Mouse (Mus musculus): ENCODE measurements around the gene Oasl1. TPM values are rescaled to one million over a fixed set of nuclear protein-coding genes. Genes with fewer than 3 reads are reported as not detected.
A peak's percentile ranks its signal among the peaks of the same experiment; 100 is the strongest.
"Not testable (repeated sequence)": the region's sequence is repeated elsewhere in the genome, so short reads cannot be mapped to it uniquely, and the experiment has no call there.

The Oasl1 gene
- polyA plus RNA-seq, 1 experiment from 2014 or later, result 15.4 TPM

DNA sequence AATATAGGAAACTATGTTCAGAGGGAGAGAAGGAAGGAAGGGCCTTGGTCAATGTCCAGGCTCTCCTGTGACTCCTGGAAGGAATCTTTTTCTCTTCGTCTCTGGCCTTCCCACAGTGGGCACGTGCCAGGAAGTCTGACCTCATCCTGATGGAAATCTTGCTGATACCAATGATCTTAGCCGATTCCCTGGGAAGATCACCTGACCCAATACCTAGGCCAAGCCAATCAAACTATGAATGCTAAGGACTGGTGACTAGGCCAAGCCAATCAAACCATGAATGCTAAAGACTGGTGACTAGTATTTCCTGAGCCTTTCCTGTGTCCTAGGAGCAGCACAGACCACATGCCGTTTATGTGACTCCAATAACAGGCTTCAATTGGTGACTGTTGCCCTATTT is 9.4 kb upstream of the Oasl1 start:
- 81% methylated on average over 4 of the region's 4 CpGs for WGBS (ENCODE audit: missing documents)
- H3K4me3 ChIP-seq (ENCODE audit: inconsistent target), result no peak overlapping the region
- no peaks in the 10 kb centered on the region for H3K79me2 ChIP-seq (ENCODE audit: inconsistent target)
- H3K27ac ChIP-seq, result no peak overlapping the region
- H3K36me3 ChIP-seq (ENCODE audit: inconsistent target), result peaks cover 44% of the 10 kb centered on the region

GRCm38 (mm10) chr5:114914855-114915254 is 8.2 kb upstream of the Oasl1 start:
- no peak overlapping the region for H3K4me3 ChIP-seq (ENCODE audit: inconsistent target)
- no peak overlapping the region for H3K27ac ChIP-seq
- H3K79me2 ChIP-seq (ENCODE audit: inconsistent target), result no peaks in the 10 kb centered on the region
- H3K36me3 ChIP-seq (ENCODE audit: inconsistent target), result peaks cover 32% of the 10 kb centered on the region
- WGBS (ENCODE audit: missing documents), result 96% methylated on average over 8 of the region's 8 CpGs

DNA sequence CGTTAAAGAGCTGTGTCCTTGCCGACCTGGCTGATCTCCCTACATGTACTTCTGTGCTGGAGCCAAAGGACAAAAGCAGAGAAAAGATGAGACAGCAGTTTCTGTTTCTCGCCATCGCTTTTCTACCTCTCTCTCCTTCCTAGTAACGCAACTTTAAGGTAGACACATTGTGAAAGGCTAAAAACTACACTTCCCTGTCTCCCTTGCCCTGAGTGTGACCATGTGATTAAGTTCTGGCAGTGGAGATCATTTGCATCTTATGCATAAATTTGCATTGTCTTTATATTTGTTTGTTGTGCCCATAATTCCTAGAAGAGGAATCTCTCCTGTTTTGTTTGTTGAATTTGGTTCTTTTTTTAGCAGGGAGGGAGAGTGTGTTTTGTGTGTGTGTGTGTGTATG is 7.2 kb upstream of the Oasl1 start:
- H3K27ac ChIP-seq, result no peak overlapping the region
- no peak overlapping the region for H3K4me3 ChIP-seq (ENCODE audit: inconsistent target)
- 64% methylated on average over 5 of the region's 5 CpGs for WGBS (ENCODE audit: missing documents)
- H3K79me2 ChIP-seq (ENCODE audit: inconsistent target), result no peaks in the 10 kb centered on the region
- H3K36me3 ChIP-seq (ENCODE audit: inconsistent target), result peaks cover 22% of the 10 kb centered on the region

DNA sequence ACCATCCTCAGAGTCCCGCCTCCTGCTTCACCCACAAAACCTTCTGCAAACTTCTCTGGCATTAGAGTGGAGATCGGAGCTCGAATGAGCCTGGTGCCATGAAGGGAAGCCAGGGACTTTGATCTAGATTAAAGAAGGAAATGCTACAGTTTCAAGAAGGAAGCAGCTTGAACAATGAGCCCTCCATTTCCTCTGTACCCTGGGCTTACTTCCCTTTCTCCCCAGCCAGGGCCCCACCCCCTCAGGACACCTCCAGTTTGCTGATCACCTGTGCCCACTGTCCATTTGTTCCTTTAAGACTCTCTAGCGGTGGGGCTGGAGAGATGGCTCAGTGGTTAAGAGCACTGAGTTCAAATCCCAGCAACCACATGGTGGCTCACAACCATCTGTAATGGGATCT is 6.3 kb upstream of the Oasl1 start:
- Histone ChIP-seq H3K36me3 (ENCODE audit: inconsistent target) (peaks cover 13% of the 10 kb centered on the region), H3K27ac (peak overlapping the region; percentile 52), H3K4me3 (ENCODE audit: inconsistent target) (no peak overlapping the region), H3K79me2 (ENCODE audit: inconsistent target) (no peaks in the 10 kb centered on the region)
- whole genome bisulfite sequencing (ENCODE audit: missing documents), result 39% methylated on average over 3 of the region's 4 CpGs

GRCm38 (mm10) chr5:114917357-114917756 is 5.7 kb upstream of the Oasl1 start:
- H3K4me3 ChIP-seq (ENCODE audit: inconsistent target); H3K27ac ChIP-seq; H3K36me3 ChIP-seq (ENCODE audit: inconsistent target); H3K79me2 ChIP-seq (ENCODE audit: inconsistent target): not testable (repeated sequence)
- 100% methylated on average over 5 of the region's 5 CpGs for WGBS (ENCODE audit: missing documents)

DNA sequence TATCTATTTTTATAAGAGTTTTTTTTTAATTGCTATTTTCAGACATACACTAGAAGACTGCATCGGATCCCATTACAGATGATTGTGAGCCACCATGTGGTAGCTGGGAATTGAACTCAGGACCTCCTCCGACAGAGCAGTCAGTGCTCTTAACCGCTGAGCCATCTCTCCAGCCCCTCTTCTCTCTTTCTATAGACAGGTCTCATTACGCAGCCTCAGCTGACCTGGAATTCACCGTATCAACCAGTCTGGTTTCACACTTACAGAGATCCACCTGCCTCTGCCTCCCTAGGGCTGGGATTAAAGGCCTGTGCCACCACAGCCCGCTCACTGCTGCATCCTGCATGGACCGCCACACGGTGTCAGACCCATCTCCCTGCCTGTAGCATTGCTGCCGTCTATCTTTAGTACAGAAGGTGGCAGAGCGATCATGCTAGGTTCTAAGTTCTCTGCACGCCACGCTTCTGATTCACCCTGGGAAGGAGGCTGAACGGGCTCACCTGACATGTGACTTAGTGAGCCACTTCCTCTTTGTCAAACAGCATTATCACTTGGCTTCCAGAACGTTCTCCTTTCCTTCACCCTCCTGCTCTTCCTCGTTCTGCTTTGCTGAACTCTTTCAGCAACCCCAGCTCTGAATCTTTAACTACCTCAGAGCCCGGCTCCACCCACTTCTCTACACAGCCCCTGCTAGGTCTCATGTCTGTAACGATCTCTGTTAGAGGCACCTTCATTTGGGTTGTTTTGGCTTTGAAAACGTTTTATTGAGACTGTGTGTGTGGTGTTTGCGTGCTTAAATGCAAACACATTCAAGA is 1.3 kb upstream of the Oasl1 start:
- peak overlapping the region; percentile 59 for H3K27ac ChIP-seq
- H3K36me3 ChIP-seq (ENCODE audit: inconsistent target), result peaks cover 14% of the 10 kb centered on the region
- peaks cover 38% of the 10 kb centered on the region for H3K79me2 ChIP-seq (ENCODE audit: inconsistent target)
- H3K4me3 ChIP-seq (ENCODE audit: inconsistent target), result peak overlapping the region; percentile 46
- 15% methylated on average over 19 of the region's 19 CpGs for WGBS (ENCODE audit: missing documents)

DNA sequence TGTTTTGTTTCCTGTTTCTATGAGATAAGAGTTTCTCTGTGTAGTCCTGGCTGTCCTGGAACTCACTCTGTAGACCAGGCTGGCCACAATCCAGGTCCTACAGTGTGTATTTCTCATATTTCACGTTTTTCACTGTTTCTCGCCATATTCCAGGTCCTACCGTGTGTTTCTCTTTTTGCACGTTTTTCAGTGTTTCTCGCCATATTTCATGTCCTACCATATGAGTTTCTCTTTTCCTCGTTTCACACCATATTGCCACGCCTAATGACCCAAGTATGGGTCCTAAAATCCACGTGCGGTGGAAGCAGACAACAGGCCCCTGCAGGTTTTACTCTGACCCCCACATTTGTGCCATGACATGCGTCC is 691 bp upstream of the Oasl1 start:
- Histone ChIP-seq H3K4me3 (ENCODE audit: inconsistent target) (peak overlapping the region; percentile 46; the same call in 1 of the 2 replicates), H3K79me2 (ENCODE audit: inconsistent target) (peaks cover 44% of the 10 kb centered on the region), H3K27ac (peak overlapping the region; percentile 59), H3K36me3 (ENCODE audit: inconsistent target) (peaks cover 20% of the 10 kb centered on the region)
- 19% methylated on average over 10 of the region's 10 CpGs for WGBS (ENCODE audit: missing documents)

DNA sequence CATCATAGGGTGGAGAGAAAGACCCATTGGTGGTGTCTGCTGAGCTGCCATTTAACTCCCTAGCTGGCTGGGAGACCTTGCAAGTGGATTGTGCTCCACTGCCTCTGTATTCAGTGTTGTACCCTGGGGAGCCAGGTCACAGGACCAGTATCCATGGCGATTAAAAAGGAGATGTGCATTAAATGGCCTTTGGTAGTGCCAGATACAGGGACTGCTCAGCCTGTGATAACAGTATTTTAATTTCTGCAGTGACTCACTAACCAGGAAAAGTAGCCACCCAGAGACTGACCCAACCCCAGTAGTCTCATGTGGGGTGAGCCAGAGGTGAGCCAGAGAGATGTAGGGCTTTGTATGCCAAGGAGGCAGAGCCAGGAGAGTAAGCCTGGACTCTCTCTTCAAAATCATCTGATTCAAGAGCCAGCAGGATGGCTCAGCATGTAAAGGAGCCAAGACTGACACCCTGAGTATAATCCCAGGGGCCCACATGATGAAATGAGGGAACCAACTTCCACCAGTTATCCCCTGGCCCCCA is 3.2 kb downstream of the Oasl1 start:
- Histone ChIP-seq H3K36me3 (ENCODE audit: inconsistent target) (peaks cover 57% of the 10 kb centered on the region), H3K4me3 (ENCODE audit: inconsistent target) (no peak overlapping the region), H3K27ac (no peak overlapping the region), H3K79me2 (ENCODE audit: inconsistent target) (peaks cover 52% of the 10 kb centered on the region)
- WGBS (ENCODE audit: missing documents), result 100% methylated on average over 1 of the region's 1 CpGs

GRCm38 (mm10) chr5:114926753-114927152 is 3.7 kb downstream of the Oasl1 start:
- Histone ChIP-seq H3K36me3 (ENCODE audit: inconsistent target) (peaks cover 62% of the 10 kb centered on the region), H3K4me3 (ENCODE audit: inconsistent target) (no peak overlapping the region), H3K27ac (no peak overlapping the region), H3K79me2 (ENCODE audit: inconsistent target) (peaks cover 52% of the 10 kb centered on the region)
- 88% methylated on average over 9 of the region's 9 CpGs for WGBS (ENCODE audit: missing documents)

GRCm38 (mm10) chr5:114931626-114932025 is 8.6 kb downstream of the Oasl1 start:
- H3K36me3 ChIP-seq (ENCODE audit: inconsistent target), result peaks cover 88% of the 10 kb centered on the region
- WGBS (ENCODE audit: missing documents), result 66% methylated on average over 5 of the region's 5 CpGs
- H3K79me2 ChIP-seq (ENCODE audit: inconsistent target), result peaks cover 16% of the 10 kb centered on the region
- H3K4me3 ChIP-seq (ENCODE audit: inconsistent target), result no peak overlapping the region
- H3K27ac ChIP-seq, result no peak overlapping the region

DNA sequence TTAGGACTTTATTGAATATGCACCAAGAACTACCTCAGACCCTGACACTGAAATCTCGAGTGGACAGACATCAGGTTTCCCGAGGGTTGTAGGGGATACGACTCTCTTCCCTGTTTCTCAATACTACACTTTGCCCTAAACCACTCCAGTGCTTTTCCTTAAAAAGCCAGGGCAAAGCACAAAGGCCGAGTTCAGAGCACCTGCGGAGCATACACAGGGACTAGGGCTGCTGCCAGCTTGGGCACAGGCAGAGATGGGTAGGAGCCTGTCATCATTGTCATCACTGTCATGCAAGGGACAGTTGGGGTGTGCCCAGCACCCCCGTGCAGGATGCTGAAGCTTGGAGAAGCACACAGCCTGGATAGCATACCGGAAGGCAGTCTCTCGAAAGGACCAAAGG is 10.2 kb downstream of the Oasl1 start:
- Histone ChIP-seq H3K79me2 (ENCODE audit: inconsistent target) (peaks cover under 1% of the 10 kb centered on the region; the same call in 1 of the 2 replicates), H3K36me3 (ENCODE audit: inconsistent target) (peaks cover 88% of the 10 kb centered on the region), H3K4me3 (ENCODE audit: inconsistent target) (no peak overlapping the region), H3K27ac (no peak overlapping the region)
- 89% methylated on average over 8 of the region's 8 CpGs for WGBS (ENCODE audit: missing documents)

DNA sequence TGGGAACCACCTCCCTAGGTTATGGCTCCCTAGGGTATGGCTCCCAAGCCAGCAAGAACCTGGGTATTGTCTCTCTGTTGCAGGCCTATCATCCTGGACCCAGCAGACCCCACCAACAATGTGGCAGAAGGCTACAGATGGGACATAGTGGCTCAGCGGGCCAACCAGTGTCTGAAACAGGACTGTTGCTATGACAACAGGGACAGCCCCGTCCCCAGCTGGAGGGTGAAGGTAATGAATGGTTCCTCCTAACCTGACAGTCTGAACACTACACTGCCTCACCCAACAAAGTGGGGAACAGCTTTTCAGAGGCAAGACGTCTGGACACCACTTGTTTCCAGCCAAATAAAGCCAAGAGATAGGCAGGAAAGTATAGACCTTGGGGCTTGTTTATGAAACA is 12.8 kb downstream of the Oasl1 start:
- no peaks in the 10 kb centered on the region for H3K79me2 ChIP-seq (ENCODE audit: inconsistent target)
- no peak overlapping the region for H3K4me3 ChIP-seq (ENCODE audit: inconsistent target)
- WGBS (ENCODE audit: missing documents), result 86% methylated on average over 3 of the region's 3 CpGs
- peaks cover 62% of the 10 kb centered on the region for H3K36me3 ChIP-seq (ENCODE audit: inconsistent target)
- H3K27ac ChIP-seq, result no peak overlapping the region

DNA sequence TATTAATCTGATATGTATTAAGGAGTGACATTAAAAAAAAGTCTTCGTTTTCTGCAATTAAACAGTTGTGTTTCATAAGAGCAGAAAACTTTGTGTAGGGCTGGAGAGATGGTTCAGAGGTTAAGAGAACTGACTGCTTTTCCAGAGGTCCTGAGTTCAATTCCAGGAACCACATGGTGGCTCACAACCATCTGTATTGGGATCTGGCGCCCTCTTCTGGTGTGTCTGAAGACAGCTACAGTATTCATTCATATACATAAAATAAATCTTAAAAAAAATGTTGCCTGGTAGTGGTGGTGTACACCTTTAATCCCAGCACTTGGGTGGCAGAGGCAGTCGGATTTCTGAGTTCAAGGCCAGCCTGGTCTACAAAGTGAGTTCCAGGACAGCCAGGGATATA is 18.1 kb downstream of the Oasl1 start:
- WGBS (ENCODE audit: missing documents), result 58% methylated on average over 2 of the region's 3 CpGs
- H3K4me3 ChIP-seq (ENCODE audit: inconsistent target); H3K27ac ChIP-seq: not testable (repeated sequence)
- peaks cover 19% of the 10 kb centered on the region for H3K79me2 ChIP-seq (ENCODE audit: inconsistent target)
- peaks cover 22% of the 10 kb centered on the region for H3K36me3 ChIP-seq (ENCODE audit: inconsistent target)

DNA sequence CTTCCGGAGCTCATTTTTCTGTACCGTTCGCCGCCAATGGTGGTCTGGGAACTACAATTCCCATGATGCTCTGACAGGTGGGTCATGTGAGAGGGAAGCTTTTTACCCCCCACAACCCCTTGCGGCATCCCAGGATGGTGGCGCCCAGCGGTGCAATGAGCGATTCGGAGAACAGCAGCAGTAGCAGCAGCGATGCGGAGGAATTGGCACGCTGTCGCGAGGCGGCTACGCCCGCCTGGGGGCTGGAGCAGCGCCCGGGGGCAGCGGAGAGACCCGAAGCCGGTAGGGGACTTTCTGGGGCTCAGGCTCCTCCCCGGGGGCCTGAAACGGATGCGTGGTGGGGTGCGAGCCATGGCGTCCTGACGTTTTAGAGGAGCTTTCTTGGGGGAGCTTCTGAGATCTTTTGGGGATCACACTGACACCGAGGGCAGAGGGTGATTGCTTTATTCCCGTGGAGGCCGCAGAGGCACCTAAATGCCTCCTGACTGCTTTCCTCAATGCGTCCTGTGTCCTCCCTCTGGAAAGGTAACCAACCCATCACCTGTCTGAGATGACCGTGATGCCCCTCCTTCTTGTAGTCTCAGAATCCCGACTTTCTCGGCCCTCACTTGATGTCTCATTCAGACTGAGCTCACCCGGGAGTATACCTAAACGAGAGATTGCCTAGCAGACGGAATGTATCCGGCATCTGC is 19.2 kb downstream of the Oasl1 start, which contains the start of gene 2210016L21Rik:
TSS of gene 2210016L21Rik (plus strand) at position 85 of the 692 bp plus-strand sequence.
- peaks cover 22% of the 10 kb centered on the region for H3K36me3 ChIP-seq (ENCODE audit: inconsistent target)
- 3% methylated on average over 39 of the region's 39 CpGs for WGBS (ENCODE audit: missing documents)
- H3K27ac ChIP-seq, result peak within 1 kb of the TSS; percentile 33
- peaks cover 19% of the 10 kb centered on the region for H3K79me2 ChIP-seq (ENCODE audit: inconsistent target)
- H3K4me3 ChIP-seq (ENCODE audit: inconsistent target), result peak within 1 kb of the TSS; percentile 95

- Histone ChIP-seq H3K4me3 (ENCODE audit: inconsistent target) (peak overlapping the region; percentile 95), H3K27ac (peak overlapping the region; percentile 33; the same call in 1 of the 2 replicates), H3K79me2 (ENCODE audit: inconsistent target) (peaks cover 19% of the 10 kb centered on the region), H3K36me3 (ENCODE audit: inconsistent target) (peaks cover 22% of the 10 kb centered on the region)
- 57% methylated on average over 4 of the region's 4 CpGs for WGBS (ENCODE audit: missing documents)
These were observed 19.7 kb downstream of the Oasl1 start for GRCm38 (mm10) chr5:114942766-114943130.

All from macrophage (primary cell).